In the genomic region with DNA sequence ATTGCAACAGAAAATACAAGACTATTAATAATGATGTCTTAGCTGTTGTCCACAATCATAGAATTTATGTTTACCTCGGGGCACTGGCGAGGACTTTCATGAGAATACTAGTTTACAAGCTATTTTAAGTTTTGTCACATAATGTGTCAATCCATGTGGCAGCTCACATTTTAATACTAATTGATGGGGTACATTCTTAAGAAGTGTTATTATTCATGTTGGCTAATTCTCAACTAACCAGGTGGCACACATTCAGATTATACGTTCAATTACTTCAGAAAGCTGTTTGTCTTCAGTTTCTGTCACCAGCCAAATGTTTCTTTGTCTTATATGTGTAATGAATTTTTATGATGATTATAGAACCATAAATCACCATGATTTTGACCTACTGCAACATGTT, we compare ENCODE assay signal across 8 mouse cellular contexts.
"Had no signal": no experiment of that assay in that cellular context is flagged by ENCODE, and none has a peak within 500 bp of the region (broad histone marks: within the 10 kb centered on the region; RNA-seq: fewer than 3 reads in every experiment).

No protein-coding gene starts in this region.

- H3K9ac ChIP-seq: limb, embryonic 13.5 days; liver, embryonic 14.5 days; neural tube, embryonic 12.5 days; stomach, embryonic 15.5 days had no signal

- H3K4me1 ChIP-seq: limb, embryonic 13.5 days; neural tube, embryonic 12.5 days; stomach, embryonic 15.5 days had no signal

- H3K4me3 ChIP-seq: limb, embryonic 13.5 days; neural tube, embryonic 12.5 days; stomach, embryonic 15.5 days had no signal

- H3K36me3 ChIP-seq: limb, embryonic 13.5 days; neural tube, embryonic 12.5 days; stomach, embryonic 15.5 days had no signal

- H3K27me3 ChIP-seq: limb, embryonic 13.5 days; neural tube, embryonic 12.5 days; stomach, embryonic 15.5 days had no signal

- H3K9me3 ChIP-seq: neural tube, embryonic 12.5 days; stomach, embryonic 15.5 days had no signal

- H3K27ac ChIP-seq: limb, embryonic 13.5 days; liver, embryonic 14.5 days; neural tube, embryonic 12.5 days; stomach, embryonic 15.5 days had no signal

- DNase-seq: kidney, adult 11 months; lung, adult 18-20 months; thymus, adult 2 months; thymus, postnatal 25 days had no signal

- H3K4me2 ChIP-seq: limb, embryonic 13.5 days; neural tube, embryonic 12.5 days; stomach, embryonic 15.5 days had no signal
